Mouse (Mus musculus) brown adipose tissue, adult 24 weeks (tissue): Measurements from ENCODE around the gene Fstl4. TPM values are rescaled to one million over a fixed set of nuclear protein-coding genes. Genes with fewer than 3 reads are reported as not detected.

ENCODE experiments used
- H3K27ac ChIP-seq: fragments of 200-500 bp; replicated peaks from 2 replicates; pipeline ENCODE4 v1.5.1; 2012; ENCODE audit warnings: low read depth, mild to moderate bottlenecking, low read length
- H3K4me1 ChIP-seq: fragments of 200-500 bp; 2 replicates; pipeline ENCODE4 v1.6.1; 2012; ENCODE audit warnings: low read length, mixed read lengths; ENCODE audit not compliant: control insufficient read depth, insufficient read depth, insufficient read length
- H3K4me3 ChIP-seq: fragments of 200-500 bp; 2 replicates; pipeline ENCODE4 v1.5.1; 2012; ENCODE audit warnings: low read depth, mild to moderate bottlenecking, low read length, moderate library complexity; ENCODE audit not compliant: insufficient read depth
- polyA plus RNA-seq: library from polyadenylated mRNA; stranded (reverse); fragments of >200 nt; gene quantifications from 2 replicates; pipeline ENCODE4 v1.2.4, GENCODE M21; 2012; ENCODE audit not compliant: missing spikeins, insufficient read depth, insufficient read length

The Fstl4 gene
- polyA plus RNA-seq, 1 experiment, result not detected

DNA sequence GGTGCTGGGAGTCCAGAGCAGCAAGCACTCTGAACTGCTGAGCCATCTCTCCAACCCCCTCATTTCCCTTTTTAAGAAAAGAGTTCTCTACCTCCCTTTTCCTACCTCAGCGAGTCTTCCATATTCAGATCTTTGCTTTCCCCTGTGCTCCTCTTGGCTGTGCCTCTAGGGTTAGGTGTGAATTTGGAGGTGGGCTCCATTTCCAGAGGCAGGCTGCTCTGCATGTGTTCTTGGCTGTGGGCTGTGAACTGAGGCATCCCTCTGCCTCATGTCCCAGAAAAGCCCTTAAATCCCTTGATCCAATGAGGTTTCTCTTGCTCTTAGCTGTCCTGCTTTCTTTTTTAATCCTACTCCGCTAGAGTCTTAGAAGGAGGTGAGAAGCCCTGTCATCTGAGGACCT is 151.2 kb downstream of the Fstl4 start:
- Histone ChIP-seq H3K27ac (no peak overlapping the region), H3K4me3 (no peak overlapping the region), H3K4me1 (no peaks in the 10 kb centered on the region)

DNA sequence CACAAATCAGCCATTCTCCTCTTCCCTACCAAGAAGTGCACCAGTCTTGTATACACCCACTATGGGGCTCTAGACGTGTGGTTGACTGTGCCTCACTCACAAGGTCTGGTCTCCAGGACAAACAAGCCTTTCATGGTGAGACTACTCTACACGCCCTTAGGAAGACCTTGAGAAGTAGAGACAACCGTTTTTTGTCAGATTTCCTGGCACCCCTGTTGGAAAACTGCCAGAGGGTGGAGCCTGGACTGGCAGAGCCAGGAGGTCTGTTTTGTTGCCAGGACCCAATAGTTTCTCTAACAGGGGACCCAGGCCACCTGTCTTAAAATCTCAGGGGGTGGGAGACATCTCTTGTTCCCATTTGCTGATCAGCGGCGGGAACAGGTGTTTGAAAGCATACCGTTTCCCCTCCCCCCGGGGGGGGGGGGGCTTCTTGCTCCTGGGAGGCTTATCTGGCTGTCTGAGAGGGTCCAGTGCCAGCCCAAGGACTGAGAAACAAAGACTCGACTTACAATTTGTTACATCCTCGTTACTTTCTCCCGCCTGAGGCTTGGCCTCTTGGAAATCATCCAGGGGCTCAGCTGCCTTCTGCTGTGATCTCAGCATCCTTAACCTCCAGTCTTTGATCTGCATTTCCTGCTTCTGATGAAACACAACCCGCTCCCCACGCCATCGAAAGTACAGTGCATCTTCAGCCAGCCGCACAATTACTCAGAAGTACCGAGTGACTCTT is 155.0 kb downstream of the Fstl4 start:
- no peak overlapping the region for H3K27ac ChIP-seq
- H3K4me1 ChIP-seq, result no peaks in the 10 kb centered on the region
- H3K4me3 ChIP-seq, result no peak overlapping the region

DNA sequence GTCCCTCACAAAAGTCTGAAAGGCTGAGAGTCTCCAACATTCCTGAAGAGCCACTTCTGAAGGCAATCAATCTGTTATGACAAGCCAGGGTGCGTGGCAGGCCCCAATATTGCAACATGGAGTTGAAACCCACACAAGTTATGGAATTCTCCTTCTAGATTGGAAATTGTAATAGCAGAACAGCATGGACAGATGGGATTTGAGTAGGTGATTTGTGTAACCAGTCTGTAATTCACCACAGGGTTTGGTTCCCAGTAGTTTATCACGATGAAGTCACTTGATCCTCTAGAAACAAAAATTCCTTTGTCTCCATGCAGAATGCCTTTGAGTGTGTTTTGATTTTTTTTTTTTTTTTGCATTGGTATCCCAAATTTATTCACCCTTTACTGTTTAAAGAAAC is 159.8 kb downstream of the Fstl4 start:
- Histone ChIP-seq H3K4me1 (no peaks in the 10 kb centered on the region), H3K27ac (no peak overlapping the region), H3K4me3 (no peak overlapping the region)

DNA sequence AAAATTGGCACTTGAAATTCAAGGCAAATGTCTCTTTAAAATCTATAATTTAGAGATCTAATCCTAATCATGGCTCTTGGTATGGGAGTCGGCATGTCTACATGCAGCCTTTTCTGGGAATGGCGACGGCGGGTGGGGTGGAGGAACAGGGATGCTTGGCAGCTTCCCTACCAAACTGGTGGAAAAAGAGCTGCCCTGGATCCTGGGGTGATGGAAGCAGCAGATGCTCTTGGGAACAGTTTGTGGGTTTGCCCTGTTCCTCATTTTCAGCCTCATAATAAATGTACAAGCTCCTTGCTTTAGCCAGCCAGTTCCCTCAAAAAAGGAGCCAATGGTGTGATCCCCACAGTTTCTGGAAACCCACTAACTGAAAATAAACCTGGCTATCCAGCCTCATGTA is 163.9 kb downstream of the Fstl4 start:
- H3K4me3 ChIP-seq, result no peak overlapping the region
- H3K27ac ChIP-seq, result no peak overlapping the region
- H3K4me1 ChIP-seq, result no peaks in the 10 kb centered on the region

DNA sequence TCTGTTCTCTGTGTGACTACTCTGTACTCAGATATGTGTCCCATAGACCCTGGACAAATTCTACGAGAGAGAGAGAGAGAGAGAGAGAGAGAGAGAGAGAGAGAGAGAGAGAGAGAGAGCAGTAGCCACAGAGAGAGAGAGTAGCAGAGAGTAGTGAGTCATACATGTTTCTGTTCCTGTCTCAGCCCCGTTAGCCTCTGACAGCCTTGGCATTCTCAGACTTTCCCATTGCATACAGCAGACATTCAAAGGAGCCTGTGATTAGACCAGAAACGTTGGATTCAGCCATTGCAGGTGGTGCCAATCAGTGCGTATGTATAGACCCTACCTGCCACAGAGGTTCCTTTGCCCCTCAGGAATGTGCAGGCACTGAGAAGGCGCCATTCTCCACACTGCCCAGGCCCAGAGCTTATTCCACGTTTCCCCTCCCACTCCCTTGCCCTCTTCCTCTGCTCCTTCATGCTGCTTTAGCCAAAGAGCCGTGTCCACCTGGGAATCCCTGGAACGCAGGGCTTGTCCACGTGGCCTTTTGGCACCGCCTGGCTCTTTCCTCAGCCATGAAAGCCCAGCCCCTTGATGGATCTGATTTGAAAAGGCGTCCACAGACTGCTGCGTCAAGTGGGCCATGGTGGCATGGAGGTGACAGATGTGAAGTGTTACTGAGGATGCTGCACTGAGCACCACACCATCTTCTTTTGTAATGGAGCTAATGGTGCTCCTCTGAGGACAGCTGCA is 175.1 kb downstream of the Fstl4 start:
- Histone ChIP-seq H3K27ac (no peak overlapping the region), H3K4me1 (no peaks in the 10 kb centered on the region; the same call in 1 of the 2 replicates), H3K4me3 (no peak overlapping the region)

DNA sequence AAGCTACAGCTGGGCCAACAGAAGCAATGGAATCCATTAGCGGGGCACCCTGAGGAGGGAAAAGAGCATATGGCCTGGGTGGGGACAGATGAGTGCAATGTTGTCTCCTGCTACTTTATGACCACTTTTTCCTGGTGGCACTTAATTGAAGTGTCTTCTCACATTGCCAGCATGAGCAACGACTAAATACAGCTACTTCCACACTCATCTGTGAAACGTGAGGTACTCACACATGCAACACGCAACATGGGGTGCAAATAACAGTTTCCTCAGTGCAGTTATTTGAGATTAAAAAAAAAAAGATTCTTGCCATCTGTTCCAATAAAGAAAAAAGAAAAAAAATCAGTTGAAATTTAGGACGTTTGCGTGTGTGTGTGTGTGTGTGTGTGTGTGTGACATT is 178.5 kb downstream of the Fstl4 start:
- Histone ChIP-seq H3K4me3 (no peak overlapping the region), H3K27ac (no peak overlapping the region), H3K4me1 (no peaks in the 10 kb centered on the region)

DNA sequence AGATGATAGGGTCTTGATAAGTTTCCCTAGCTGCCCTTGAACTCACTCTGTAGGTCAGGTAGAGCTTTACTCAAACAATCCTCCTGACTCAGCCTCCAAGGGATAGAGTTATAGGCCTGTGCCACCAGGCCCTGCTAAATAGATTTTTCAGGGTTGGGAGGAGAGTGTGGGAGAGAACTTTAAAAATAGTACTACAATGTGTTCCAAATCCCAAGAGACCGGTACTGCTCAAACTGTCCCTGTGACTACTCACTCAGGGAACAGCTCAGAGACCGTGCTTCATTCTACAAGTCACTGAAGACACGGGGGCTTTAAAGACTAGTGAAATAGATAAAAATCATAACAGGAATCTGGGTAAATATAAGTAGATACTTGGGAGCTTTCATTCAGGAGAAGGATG is 190.6 kb downstream of the Fstl4 start:
- H3K4me3 ChIP-seq, result no peak overlapping the region
- no peaks in the 10 kb centered on the region for H3K4me1 ChIP-seq
- no peak overlapping the region for H3K27ac ChIP-seq

DNA sequence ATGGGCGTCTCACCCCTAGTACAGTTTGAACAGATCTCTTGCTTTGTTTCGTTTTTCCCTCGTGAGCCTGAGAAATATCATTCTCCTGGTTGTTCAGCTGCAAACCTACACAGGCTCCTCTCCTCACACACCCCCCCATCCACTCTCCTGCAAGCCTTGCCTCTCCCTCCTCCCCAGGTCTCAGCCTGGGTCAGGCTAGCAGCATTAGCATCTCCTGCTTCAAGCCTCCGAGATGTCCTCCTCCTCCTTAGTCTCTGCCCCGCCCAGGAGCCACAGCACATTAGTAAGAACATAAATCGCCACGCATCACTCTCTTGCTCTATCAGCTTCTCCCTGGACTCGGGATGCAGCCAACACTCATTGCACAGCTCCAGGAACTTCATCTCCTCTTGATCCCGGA is 204.4 kb downstream of the Fstl4 start:
- Histone ChIP-seq H3K4me3 (no peak overlapping the region), H3K27ac (no peak overlapping the region), H3K4me1 (no peaks in the 10 kb centered on the region)

DNA sequence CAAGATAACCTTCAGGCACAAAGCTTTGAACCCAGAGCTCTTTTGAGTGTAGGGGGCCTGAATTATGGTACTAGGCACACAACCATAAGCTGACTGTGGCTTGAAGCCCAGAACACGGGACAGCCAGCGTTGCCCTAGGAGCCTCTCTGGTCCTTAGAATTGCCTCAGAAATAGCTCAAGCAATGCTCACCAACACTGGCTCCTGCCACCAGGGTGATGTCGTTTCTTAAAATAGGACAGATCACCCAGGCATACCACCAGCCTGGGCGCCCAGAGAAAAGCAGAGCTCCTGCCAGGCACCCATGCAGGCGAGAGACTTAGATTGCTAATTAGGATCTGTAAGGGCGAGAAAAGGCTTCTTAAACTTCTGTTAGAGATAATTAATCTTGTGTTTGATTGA is 206.0 kb downstream of the Fstl4 start:
- H3K27ac ChIP-seq, result no peak overlapping the region
- no peak overlapping the region for H3K4me3 ChIP-seq
- H3K4me1 ChIP-seq, result no peaks in the 10 kb centered on the region

DNA sequence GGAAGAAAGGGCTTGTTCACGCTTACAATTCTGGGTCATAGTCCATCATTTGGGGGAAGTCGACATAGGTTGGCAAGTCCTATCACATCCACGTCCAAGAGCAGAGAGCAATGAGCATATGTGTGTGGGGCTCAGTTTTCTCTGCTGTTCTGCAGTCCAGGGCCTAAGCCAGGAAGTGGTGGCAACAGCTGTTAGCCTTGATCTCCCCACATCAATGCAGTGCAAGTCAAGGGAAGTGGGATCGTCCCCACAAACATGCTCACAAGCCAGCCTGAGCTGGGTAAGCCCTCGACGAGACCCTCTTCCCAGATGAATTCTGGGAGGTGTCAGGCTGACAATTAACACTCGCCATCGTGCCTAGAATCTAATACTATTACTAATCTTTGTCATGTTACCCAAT is 222.6 kb downstream of the Fstl4 start:
- Histone ChIP-seq H3K4me1 (no peaks in the 10 kb centered on the region), H3K4me3 (no peak overlapping the region), H3K27ac (no peak overlapping the region)

DNA sequence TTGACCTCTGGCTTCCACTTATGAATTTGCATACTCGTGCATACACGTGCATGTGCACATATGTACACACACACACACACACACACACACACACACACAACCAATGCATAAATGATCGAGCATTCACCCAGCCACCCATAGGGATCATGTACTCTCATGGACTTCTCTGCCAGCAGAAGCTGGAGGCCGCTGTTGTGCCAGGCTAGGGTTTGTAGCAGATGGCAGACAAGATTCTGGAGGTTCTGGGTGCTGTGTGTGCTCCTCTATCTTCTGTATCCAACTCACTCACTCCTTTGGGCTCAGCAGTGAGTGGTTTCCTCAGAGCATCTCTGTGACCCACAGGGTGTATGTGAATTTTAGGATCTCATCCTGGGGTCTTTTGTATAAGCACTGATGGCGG is 230.3 kb downstream of the Fstl4 start:
- no peaks in the 10 kb centered on the region for H3K4me1 ChIP-seq
- H3K4me3 ChIP-seq, result no peak overlapping the region
- H3K27ac ChIP-seq, result no peak overlapping the region

DNA sequence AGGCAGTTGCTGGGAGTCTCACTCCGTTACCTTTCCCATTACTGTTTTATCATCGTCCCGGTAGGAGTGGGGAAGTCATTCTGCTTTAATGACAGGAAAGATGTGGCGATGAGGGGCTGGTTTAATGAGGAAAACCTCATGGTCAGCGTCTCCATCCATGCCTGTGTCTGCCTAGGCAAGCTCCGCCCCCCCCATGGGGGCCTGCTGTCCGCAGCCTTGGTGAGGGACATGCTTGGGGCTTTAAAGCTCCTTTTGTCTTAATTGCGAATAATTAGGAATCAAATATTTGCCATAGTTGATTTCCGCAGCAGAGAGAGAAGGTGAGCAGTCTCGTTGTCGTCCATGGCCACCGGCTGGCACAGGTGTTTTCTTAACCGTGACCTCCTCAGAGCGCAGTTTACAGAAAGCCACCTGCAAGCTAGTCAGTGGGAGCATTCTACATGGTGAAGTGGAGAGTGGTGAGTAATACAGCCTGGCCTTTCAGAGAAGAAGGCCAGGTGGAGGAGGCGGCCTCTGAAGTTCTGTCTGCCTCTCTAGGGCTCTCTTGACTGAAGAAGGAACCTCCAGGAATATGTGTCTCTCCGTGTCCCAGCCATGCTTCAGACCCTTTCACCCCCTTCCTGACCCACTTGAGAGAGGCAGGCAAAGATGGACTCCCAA is 232.1 kb downstream of the Fstl4 start:
- no peak overlapping the region for H3K27ac ChIP-seq
- H3K4me1 ChIP-seq, result no peaks in the 10 kb centered on the region
- H3K4me3 ChIP-seq, result no peak overlapping the region

DNA sequence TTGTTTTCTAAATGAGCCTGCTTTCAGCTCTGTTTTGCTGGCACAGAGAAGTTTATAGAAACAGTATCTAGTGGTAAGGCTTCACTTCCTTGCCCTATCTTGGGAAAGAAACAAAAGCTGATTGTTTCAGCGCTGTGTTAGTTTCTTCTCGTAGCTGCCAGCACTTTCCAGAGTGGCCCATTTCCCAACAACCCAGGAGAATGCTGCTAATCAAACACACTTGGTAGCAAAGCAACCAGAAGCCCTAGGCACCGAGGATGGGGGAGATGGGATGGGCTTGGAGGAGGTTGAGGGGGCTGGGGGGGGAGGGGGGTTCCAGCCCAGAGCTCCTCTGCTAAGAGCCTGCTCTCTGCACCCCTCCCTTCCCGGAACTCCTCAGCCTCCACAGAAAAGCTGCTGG is 233.0 kb downstream of the Fstl4 start:
- no peak overlapping the region for H3K27ac ChIP-seq
- H3K4me3 ChIP-seq, result no peak overlapping the region
- H3K4me1 ChIP-seq, result no peaks in the 10 kb centered on the region

DNA sequence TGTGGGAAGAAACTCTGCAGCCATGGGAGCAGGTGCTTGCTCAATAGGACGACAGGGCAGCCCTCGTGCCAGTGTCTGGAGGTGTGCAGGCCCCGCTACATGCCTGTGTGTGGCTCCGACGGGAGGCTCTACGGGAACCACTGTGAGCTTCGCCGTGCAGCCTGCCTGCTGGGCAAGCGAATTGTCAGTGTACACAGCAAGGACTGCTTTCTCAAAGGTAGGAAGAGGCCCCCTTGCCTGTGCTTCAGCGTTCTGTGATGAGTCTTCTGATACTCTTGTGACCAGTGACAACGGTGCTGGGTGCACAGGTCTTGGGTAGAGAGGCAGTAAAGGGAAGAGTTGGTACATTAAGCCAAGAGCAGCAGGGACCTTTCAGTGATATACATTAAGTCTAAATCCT is 235.8 kb downstream of the Fstl4 start:
- Histone ChIP-seq H3K4me1 (no peaks in the 10 kb centered on the region), H3K4me3 (no peak overlapping the region), H3K27ac (no peak overlapping the region)

DNA sequence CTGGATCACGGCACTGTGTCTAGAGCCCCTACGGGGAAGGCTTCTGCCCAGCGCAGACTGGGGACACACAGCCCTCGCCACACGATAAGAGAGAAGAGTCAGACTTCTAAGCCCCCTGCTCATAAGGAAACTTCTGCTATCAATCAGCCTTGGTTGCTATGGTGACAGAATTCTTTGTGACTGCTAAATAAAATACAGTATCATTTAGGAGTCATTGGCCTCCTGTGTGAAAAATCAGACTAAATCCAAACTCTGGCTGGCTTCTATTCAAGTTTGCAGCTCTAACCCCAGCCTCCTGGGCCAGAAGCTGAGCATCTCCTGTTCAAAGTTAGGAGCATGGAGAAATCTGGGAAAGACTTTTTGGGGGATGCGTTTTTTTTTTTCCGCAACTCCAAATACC is 238.9 kb downstream of the Fstl4 start:
- H3K27ac ChIP-seq, result no peak overlapping the region
- no peak overlapping the region for H3K4me3 ChIP-seq
- H3K4me1 ChIP-seq, result no peaks in the 10 kb centered on the region

DNA sequence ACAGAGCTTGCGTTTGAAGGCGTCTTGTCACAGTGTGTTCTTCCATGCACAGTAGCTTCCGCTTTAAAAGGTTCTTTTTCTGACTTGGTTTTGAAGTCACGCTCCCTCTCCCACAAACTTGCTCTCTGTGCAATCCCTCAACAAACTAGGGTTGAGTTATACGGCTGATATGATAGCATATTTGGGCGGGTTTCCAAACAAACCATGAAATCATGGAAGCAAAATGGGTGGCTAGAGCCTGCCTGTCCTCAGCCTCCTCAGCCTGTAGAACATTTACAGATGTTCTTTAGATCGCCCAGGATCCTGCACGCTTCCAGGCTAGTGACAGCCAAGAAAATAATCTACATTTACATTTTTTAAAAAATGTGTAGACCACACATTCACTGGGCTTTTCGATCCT is 239.4 kb downstream of the Fstl4 start:
- no peak overlapping the region for H3K27ac ChIP-seq
- no peak overlapping the region for H3K4me3 ChIP-seq
- no peaks in the 10 kb centered on the region for H3K4me1 ChIP-seq
